ENCODE assay signal across 1 mouse cellular context in the genomic region with DNA sequence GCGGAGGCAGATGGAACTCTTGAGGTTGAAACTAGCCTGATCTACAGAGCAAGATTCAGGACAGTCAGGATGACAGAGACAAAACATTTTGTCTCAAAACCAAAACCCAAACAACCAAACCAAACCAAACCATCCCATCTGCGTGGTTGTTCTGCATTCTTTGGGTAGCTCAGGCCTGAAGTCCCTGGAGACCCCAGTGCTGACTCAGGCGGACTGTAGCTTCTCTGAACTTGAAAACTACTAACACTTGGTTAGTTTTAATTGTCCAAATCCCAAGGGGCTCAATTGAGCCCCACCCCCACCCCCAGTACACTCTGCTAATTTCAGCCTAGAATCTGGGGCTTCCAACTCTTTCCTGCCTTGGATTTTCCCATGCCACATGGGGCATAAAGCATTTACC.
TF ChIP-seq lines count a peak whose summit lies in the region.

No protein-coding gene starts in this region.

TF ChIP-seq in CH12.LX, 34 proteins besides CTCF, POLR2A, EP300 and RAD21:
- TF ChIP-seq USF2 (conservative IDR thresholded peaks at IDR 0.05; ENCODE audit: low read depth, low read length) (no peak), MAFK (IDR thresholded peaks at IDR 0.05; ENCODE audit: insufficient replicate concordance, low read length) (0 out of 2 replicates have a peak, but pooled peaks have one; percentile 54)
